Mouse (Mus musculus): ENCODE measurements at regions not wholly inside any gene's neighbourhood (a gene's known extent, or its start where the extent isn't known, plus 50 kb on each side); places are given as distances from the start of the nearest gene placed in this dataset.

DNA sequence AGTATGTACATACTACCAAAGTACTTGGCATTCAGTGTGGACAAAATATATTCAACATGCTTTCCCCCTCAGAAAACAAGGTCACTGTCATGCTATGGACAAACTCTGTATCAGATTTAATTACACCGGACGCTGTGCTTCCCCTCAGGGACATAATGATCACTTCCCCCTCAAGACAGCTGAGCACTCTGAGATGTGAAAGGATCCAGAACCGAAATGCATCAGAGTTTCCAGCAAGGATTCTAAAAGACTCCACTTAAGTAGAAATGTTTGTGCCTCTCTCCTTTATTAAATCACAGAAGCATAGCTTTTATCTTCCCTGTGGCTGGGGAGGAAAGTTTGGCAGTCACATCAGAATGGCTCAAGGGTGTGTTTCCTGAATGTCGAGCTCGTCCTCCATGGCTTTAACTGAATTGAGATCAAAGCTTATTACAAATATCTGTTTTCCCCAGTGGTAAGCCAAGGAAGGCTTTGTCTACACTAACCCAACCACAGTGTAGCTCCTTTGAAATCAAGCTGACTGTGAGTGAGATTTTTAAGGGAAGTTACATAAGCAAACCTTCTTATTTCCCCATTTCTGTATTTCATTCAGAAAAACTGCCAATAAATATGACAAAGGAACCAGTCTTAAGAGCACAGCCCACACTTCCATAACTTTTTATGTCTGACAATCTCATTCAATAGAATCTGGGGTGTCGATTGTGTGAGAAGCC, 161.2 kb downstream of the Cth start:
- TF ChIP-seq POLR2A (IDR thresholded peaks at IDR 0.05; ENCODE audit: low read depth, low read length) (no peak), CTCF (IDR thresholded peaks at IDR 0.05; ENCODE audit: borderline replicate concordance, insufficient read depth, low read length) (no peak)

Data from embryonic fibroblast, embryonic 13.5 days (primary cell).